Mouse (Mus musculus): ENCODE results near the gene Ccdc134. TPM values are rescaled to one million over a fixed set of nuclear protein-coding genes. Genes with fewer than 3 reads are reported as not detected.

The Ccdc134 gene
- 10 to 100 TPM; 33.9 to 38.6 TPM for total RNA-seq (2023)

DNA sequence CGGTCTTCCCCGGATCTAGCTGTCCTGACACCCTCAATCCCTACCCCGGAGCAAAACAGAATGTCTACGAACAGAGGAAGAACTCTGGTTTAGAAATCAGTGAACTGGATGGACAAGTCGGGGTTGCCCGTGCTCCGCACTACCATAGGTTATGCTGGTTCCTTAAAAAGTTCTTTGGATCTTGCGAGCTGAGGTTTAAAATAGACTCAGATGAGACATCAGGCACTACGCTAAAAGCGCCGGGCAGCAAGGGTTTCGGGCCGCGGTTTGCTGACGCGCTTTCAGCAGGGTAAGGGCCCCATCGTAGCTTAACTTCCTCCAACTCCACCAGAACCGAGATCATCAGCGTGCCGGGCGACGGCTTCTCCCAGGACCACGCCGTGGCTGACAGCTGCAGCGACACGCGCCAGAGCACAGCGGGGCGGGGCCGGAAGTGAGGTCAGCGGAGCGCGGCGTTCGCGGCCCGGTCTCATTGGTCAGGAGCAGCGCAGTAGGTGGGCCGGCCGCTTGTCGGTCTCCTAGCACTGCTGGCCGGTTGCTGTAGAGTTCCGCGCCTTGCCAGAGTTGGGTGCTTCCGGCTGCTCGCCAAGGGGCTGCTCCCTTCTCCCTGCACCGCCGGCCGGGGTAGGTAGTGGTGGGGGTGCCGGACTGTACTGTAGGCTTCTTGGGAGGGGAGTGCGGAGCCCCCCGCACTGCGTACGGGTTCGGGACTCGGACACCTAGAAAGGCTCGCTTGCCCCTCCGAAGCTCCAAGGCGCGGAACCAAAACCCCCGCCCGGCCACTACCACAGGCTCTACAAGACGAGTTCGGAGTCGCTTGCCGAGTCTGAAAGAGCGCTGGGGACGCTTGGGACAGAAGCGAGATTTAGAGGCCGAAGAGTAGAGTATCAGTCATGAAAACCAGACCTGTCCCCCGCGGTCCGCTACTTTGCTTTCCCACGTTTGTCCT, at the start of gene Ccdc134:
TSS of gene Ccdc134 (plus strand) at position 497 of the 949 bp plus-strand sequence.

DNA sequence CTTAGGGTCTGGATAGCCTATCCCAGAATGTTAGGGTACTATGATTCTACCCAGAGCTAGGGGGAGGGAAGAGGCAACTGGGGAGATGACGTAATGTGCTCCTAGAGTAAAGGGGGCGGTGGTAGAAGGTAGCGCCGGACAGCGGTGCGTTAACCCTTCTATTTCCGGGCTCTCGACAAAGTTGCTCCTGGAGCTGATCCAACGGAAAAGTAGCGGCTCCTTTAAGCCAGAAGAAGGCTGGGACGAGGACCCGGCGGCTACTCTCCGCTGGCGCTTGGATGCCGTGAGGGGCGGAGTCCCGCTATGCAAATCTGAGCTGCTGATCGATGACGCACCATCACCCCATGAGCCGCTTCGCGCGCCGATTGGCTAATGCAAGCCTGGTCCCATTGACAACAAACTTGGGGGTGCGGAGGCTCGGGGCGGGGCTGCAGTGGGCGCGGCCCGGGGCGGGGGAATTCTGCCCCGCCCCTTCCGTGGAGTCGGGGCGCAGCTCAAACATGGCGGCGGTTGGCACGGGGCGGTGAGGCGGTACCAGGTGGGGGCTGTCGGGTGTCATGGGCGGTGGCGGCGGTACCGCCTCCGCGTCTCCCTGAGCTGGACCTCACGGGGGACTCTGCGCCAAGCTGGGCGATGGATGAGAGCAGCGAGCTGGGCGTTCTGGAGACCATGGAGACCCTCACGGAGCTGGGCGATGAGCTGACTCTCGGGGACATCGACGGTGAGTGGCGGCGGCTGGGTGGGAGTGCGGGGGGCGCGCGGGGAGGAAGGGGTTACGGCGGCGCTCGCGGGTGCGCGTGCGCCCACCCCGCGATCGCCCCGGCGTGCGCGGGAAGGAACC, 19.3 kb downstream of the Ccdc134 start, which contains the start of gene Srebf2:
TSS of gene Srebf2 (plus strand) at position 412 of the 841 bp plus-strand sequence.

Other genes with a start within 250 kb of the Ccdc134 start
- 10 to 100 TPM; 13.7 to 14.7 TPM for gene Polr3h, start 201.7 kb upstream of the Ccdc134 start, total RNA-seq (2023)
- gene Csdc2, start 191.2 kb upstream of the Ccdc134 start, total RNA-seq (2023) = not detected
- gene Pmm1, start 167.0 kb upstream of the Ccdc134 start, total RNA-seq (2023) = 10 to 100 TPM; 24.9 to 30.5 TPM
- not detected for gene 1700029P11Rik, start 147.4 kb upstream of the Ccdc134 start, total RNA-seq (2023)
- gene Xrcc6, start 140.1 kb upstream of the Ccdc134 start, total RNA-seq (2023) = 10 to 100 TPM; 29.9 to 30.8 TPM
- 10 to 100 TPM; 24.7 to 25.5 TPM for gene Desi1, start 94.1 kb upstream of the Ccdc134 start, total RNA-seq (2023)
- gene Snu13, start 80.3 kb upstream of the Ccdc134 start, total RNA-seq (2023) = 100 to 1,000 TPM; 106 to 113 TPM
- not detected for gene 4930407I10Rik, start 68.8 kb upstream of the Ccdc134 start, total RNA-seq (2023)
- not detected for gene Mei1, start 57.9 kb upstream of the Ccdc134 start, total RNA-seq (2023)
- 100 to 1,000 TPM; 179 to 196 TPM for gene Srebf2, start 19.3 kb downstream of the Ccdc134 start, total RNA-seq (2023)
- gene Shisa8, start 84.9 kb downstream of the Ccdc134 start, total RNA-seq (2023) = not detected
- gene Tnfrsf13c, start 96.4 kb downstream of the Ccdc134 start, total RNA-seq (2023) = 1 to 10 TPM; 1.0 to 3.4 TPM
- gene Cenpm, start 116.8 kb downstream of the Ccdc134 start, total RNA-seq (2023) = 1 to 10 TPM; 1.9 to 2.0 TPM
- not detected for gene 1500009C09Rik, start 124.5 kb downstream of the Ccdc134 start, total RNA-seq (2023)
- gene Sept3, start 147.0 kb downstream of the Ccdc134 start, total RNA-seq (2023) = not detected
- gene Wbp2nl, start 171.0 kb downstream of the Ccdc134 start, total RNA-seq (2023) = not detected
- gene Naga, start 211.0 kb downstream of the Ccdc134 start, total RNA-seq (2023) = 10 to 100 TPM; 40.7 to 43.9 TPM
- gene Pheta2, start 211.0 kb downstream of the Ccdc134 start, total RNA-seq (2023) = 1 to 10 TPM in 1 of 2 experiments, under 1 TPM in 1; 0.95 to 2.1 TPM
- 10 to 100 TPM; 78.7 to 89.7 TPM for gene Smdt1, start 211.0 kb downstream of the Ccdc134 start, total RNA-seq (2023)
- 100 to 1,000 TPM; 114 to 124 TPM for gene Ndufa6, start 226.4 kb downstream of the Ccdc134 start, total RNA-seq (2023)

Data from T-cell, adult 66 days (primary cell).